Mouse (Mus musculus): Measurements from ENCODE around the gene Olfr690.

- TF ChIP-seq CTCF (IDR thresholded peaks at IDR 0.05; ENCODE audit: borderline replicate concordance, control insufficient read depth, extremely low read depth, insufficient read depth, low read length, poor library complexity) = no peak
- TF ChIP-seq POLR2A (IDR thresholded peaks at IDR 0.05; ENCODE audit: control insufficient read depth, extremely low read depth, insufficient read depth, low read length, poor library complexity) = no peak
These were observed 23.0 kb downstream of the Olfr690 start, which contains the start of gene Olfr689 for GRCm38 (mm10) chr7:105310865-105311264.

Measured in thymus, adult 2 months (tissue).